Mouse (Mus musculus) monocyte, adult 2 months (primary cell): Measurements from ENCODE around the gene 1700113H08Rik.

Source experiments
- DNase-seq, 2 experiments: peaks; one replicate each; pipeline ENCODE4 v3.0.0; 2022; ENCODE audit warnings: low spot score in 2 of 2, low read depth in 1 of 2

The 1700113H08Rik gene

GRCm38 (mm10) chr10:87198720-87199119 lies 140.9 kb downstream of the 1700113H08Rik start:
- DNase-seq: no peak

GRCm38 (mm10) chr10:87209466-87209865 lies 151.6 kb downstream of the 1700113H08Rik start:
- no peak for DNase-seq

GRCm38 (mm10) chr10:87211046-87211445 lies 153.2 kb downstream of the 1700113H08Rik start:
- DNase-seq: no peak

GRCm38 (mm10) chr10:87212854-87213253 lies 155.0 kb downstream of the 1700113H08Rik start:
- DNase-seq: no peak

GRCm38 (mm10) chr10:87230071-87230910 lies 172.4 kb downstream of the 1700113H08Rik start:
- no peak for DNase-seq

- no peak for DNase-seq
Measured at GRCm38 (mm10) chr10:87239332-87240008, 181.6 kb downstream of the 1700113H08Rik start.

- DNase-seq: no peak
Measured at GRCm38 (mm10) chr10:87271724-87272123, 213.9 kb downstream of the 1700113H08Rik start.

GRCm38 (mm10) chr10:87272133-87272622 lies 214.3 kb downstream of the 1700113H08Rik start:
- DNase-seq: no peak

- DNase-seq: no peak
Measured at GRCm38 (mm10) chr10:87275075-87275474, 217.2 kb downstream of the 1700113H08Rik start.
